Mouse (Mus musculus) neural tube, embryonic 10.5 days (tissue): ENCODE measurements around the gene Ralgapa2.

ENCODE experiments used
- DNase-seq: peaks from one replicate; pipeline ENCODE4 v3.0.0-alpha.2; 2017; ENCODE audit warnings: low spot score; ENCODE audit errors: extremely low spot score

Ralgapa2 gene

GRCm38 (mm10) chr2:146361969-146362368 lies 150.2 kb downstream of the Ralgapa2 start:
- DNase-seq, result no peak

DNA sequence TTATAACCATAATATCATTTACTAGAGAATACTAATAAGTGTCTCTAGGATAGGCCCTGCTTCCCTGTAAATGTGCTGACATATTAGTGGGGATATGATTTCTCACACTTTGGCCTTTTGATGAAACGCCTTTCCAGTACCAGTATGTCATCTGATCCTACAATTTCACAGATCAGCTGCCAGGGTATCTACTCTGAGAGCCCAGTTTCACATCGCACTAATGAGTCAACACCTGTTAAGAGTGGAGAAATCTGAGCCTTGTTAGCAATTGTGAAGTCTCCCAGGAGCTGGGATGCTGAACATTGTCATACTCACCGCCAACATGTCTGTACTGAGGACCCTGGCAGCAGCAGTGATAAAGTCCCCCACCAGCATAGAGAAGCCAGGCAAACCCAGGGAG lies 151.1 kb downstream of the Ralgapa2 start:
- DNase-seq, result no peak

GRCm38 (mm10) chr2:146359676-146360075 lies 152.5 kb downstream of the Ralgapa2 start:
- no peak for DNase-seq

DNA sequence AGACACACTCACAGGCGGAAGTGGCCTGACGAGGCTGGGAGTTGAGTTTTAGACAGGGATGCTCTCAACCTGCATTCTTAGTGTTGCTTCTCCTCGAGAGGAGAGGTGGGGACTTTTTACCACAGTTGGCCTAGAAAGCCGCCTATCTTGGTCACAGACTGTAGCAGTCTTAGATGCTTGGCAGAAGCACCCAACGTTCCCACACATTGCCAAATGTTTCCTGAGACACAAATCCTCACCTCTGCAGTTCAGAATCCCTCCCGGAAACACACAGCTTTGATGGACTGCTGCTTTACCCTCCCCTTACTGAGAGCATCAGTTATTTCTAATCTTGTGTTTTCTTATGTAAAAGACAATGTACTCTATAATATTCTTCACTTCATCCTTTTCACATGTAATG lies 155.6 kb downstream of the Ralgapa2 start:
- DNase-seq, result no peak

DNA sequence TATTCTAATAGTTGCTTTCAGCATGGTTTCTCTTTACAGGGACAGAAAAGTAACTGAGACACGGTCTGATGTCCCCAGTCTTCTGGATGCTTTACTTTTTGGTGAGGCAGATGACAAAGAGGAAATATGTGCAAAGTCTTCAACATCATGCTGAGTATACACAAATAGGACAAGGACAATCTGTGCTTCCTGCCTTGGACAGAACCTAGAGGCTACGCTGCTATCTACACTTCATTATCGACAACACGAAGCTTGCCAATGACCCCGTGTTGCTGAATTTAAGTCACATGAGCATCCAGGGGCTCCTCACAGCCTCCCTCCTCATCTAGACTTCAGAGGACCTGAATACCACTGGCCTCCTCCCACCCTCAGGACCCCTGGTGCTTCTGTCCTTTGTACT lies 161.9 kb downstream of the Ralgapa2 start:
- DNase-seq, result no peak

DNA sequence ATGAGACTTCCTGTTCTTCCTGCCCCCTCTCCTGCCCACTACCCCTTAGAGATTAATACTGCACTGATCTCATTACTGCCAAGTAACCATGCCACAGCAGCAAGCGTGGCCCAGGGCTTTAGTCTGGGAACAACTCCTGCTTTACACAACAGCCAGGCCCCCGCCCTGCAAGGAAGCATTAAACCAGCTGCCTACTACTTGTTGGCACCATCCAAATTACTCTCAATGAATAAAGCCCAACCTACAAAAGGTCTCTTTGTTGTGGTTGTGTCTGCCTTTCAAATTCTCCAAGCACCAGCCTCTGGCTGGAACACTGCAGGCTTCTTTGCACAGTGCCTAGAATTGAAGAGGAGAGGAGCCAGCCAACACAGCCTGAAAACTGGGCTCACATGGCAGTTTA lies 164.2 kb downstream of the Ralgapa2 start:
- DNase-seq, result no peak

GRCm38 (mm10) chr2:146340090-146340489 lies 172.1 kb downstream of the Ralgapa2 start:
- DNase-seq, result no peak

DNA sequence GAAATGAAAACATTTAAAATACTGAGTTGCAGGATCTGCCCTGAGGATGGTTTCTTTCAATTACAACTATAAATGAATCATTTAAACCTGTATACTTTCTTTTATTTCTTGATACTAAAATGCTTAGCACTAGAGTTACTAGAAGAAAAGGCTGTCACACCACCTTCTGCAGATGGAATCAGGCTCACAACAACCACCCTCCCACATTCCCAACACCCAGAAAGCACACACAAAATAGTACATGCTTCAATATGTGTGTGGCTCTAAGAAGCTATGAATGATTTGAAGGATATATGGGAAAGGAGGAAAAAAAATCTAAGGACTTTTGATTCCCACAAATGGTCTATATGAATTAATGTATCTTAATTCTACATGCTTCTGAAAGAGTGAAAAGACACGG lies 174.6 kb downstream of the Ralgapa2 start:
- no peak for DNase-seq

DNA sequence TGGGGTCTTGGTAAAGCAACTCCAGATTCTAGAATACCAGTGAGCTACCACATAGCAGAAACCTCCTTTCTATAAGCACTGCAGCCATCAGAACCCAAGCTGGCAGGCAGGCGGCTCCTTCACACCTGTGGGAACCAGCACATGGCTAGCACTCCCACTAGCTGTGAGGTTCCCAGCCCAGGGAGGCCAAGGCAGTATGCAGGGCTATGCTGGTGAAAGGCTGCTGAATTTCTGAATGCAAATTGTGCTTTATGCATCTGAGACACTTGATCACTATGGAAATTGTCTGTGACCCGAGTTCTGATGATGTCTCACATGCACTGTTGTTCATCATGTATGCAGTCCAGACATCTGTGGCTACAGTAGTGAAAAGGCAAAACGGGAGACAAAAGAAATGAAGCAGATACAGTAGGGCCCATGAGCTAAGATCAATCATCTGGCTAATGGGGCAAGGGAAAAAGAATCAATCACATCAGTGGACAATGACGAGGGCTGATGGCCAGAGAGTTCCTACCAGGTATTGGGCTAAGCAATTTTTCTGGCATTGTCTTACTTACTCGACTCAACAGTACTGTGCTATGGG lies 180.2 kb downstream of the Ralgapa2 start:
- DNase-seq, result no peak

DNA sequence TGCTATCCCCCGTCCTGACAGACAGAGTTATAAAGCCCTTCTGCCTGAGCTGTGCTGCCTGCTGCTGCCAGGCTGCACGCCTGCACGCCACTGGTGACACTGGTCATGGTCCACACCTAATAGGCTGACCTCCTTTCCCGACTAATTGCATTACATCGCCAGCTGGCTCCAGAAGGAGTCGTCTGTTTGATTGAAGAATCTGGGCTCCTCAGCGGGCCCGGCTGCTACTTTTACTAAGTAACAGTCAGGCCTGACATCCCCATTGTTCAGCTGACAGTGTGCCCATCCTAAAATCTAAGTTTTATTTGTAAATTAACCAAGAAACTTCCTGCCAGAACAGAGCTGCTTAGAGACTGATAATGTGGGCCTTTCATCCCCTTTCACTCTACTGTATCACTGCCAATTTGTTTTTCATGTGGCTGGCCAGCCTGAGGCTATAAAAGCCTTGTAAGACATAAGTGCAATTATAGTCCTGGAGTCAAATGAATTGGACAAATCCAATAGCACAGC lies 181.3 kb downstream of the Ralgapa2 start:
- peak; percentile 28 for DNase-seq

GRCm38 (mm10) chr2:146330101-146330500 lies 182.0 kb downstream of the Ralgapa2 start:
- no peak for DNase-seq

GRCm38 (mm10) chr2:146326654-146327053 lies 185.5 kb downstream of the Ralgapa2 start:
- no peak for DNase-seq

GRCm38 (mm10) chr2:146324907-146325715 lies 187.0 kb downstream of the Ralgapa2 start:
- peak; percentile 39 for DNase-seq

DNA sequence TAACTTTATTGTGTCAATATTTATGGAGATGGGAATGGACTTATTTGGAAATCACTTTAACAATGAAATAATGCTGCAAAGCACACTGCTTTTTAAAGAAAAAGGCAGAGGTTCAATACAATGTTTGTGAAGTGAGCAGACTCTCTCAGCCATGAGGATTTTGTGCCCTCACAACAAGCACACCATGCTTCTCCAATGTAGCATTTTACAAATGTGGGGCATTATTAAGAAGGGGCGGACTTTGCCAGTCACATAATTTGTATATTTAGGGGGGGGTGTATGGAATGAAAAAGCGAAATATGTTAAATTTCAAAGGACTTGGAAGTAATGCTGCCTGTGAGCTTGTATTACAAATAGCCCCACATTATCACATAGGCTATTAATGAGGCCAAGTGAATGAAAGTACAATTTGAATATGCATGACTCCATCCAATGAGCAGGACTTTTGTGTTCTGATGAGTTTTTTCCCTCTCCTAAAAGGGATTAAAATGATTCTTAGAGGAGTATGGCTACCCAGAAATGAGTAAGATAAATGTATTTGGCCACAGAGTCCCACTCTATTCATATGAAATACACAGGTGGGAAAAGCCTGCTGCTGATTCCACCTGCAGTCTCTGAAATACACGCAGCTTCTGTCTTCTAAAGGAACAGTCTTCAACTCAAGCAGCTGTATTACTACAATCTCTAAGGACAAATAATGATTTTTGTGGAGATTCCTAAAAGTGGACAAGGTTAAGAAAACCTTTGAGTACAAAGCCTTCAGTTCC lies 187.8 kb downstream of the Ralgapa2 start:
- no peak for DNase-seq

DNA sequence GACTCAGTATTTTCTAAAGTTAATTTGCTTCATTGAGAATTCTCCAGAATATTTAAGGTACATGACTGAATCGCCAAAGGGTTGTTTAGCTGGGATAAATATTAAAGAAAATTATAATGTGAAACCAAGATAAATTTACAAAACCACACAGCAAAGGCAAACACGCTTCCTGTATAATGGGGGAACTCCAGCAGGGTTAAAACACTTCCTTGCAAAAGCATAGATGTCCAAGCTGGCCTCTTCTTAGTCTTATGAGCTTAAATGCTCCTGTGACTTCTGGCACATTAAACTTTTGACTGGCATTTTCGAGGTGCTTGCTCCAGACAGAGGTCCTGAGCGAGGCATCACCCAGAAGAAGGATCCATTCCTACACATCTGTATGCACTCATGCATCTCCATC lies 188.6 kb downstream of the Ralgapa2 start:
- DNase-seq, result no peak

DNA sequence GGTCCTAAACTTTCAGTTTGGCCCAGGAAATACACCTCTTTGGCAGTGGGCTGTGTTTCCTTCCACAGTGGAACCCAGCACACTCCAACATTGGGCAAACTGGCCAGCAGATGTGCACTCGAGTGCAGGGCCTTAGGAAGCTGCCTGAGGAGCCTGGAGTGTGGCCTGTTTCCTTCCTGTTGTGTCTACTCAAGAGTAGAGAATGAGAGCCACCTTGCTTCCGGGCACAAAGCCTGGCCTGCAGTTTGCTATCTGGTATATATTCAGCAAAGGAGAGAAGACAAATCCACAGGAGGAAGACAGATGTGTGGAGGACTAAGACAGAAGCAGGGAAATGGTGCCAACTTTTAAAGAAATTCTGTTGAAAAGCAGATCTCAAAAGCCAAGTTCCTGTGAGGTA lies 189.4 kb downstream of the Ralgapa2 start:
- DNase-seq, result no peak

DNA sequence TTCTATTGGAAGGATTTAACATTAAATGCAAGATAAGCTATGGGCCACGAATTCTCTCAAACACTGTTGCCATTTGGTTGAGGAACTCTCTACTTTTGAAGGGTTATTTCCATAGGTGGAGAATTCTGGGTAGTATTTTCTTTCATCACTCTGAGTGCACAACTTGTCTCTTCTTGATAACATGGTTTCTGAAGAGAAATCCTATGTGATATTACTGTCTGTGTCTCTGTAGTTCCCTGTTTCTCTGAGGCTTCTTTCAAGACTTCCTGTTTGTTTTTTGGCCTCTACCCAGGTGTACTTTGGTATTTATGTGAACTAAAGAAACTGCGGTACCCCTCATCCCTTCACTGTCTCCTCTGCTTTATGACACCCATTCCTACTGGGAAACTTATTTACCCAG lies 190.1 kb downstream of the Ralgapa2 start:
- DNase-seq, result no peak

DNA sequence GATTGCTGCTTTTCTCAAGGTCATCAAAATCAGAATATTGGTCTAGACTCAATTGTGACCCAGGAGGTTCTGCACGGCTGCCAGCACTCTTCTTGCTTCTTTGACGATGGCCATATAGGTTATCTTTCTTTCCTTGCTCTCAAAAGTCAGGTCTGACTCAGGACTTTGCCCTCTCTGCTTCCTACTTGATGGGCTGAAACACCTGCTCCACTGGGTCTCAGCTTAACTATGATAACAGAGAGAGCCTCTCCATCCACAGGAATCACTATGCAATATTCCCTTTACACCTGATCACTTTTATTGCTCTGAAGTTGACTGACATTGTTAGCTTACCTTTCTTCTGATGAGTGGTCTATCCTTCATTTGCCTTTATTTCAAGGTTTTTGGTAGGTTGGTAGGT lies 191.5 kb downstream of the Ralgapa2 start:
- DNase-seq, result no peak

DNA sequence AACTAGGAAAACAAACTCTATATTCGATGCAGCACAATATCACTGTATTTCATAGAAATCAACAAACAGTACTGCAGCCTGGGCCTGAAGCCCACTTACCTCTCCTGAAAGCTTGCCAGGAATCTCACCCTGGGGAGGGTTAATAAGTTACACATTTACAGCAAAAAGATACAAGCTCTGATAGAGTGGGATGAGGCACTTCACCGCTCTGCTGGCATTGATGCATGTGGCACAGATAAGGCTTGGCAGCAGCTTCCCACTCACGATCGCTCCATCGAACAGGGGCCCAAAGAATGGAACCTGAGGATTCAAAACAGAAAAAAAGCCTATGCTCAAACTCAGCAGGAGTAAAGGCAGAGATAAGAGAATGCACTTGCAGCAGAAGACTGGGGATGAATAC lies 197.4 kb downstream of the Ralgapa2 start:
- no peak for DNase-seq

- DNase-seq, result no peak
Measured at GRCm38 (mm10) chr2:146313811-146314210, 198.3 kb downstream of the Ralgapa2 start.

DNA sequence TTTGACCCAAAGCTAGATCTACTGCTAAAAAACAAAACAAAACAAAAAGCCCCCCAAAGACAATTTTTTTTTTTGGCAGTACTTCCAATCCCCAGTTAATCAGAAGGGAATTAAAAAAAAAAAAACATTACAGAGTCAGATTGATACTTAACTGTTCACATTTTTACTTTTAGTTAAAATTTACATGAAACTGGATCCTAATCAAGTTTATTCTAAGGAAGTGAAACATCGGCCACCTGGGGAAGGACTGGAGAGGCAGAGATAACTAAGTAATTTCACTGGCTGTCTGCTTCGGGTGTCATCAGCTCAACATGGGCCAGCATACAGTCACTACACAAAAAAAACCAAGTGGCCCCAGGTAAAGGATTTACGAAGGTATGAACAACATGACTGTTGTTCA lies 201.4 kb downstream of the Ralgapa2 start:
- no peak for DNase-seq

DNA sequence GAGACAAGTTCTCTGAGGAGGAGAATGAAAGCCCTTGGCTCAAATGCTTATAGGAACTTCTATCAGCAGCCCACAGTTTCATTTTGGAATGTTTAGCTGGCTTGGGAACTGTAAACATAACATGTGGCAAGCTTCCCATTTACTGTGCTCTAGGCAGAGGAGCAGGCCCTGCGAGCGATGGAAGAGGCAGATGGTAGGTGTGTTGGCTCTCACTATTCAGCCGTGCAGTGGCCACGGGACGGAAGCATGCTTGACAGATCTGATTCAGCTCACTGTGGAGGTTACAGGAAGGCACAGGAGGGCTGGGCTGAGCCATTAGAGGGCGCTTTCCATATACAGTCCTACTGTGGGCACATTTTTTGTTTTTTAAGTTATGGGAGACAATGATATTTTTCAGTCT lies 201.9 kb downstream of the Ralgapa2 start:
- DNase-seq, result no peak
